Mouse (Mus musculus) kidney, embryonic 15.5 days (tissue): ENCODE data around the gene Lmtk2. TPM values are rescaled to one million over a fixed set of nuclear protein-coding genes. Genes with fewer than 3 reads are reported as not detected.

Source experiments
- ATAC-seq: fragments of 200-750 bp; cut with Nextera tagmentation; replicated peaks from 2 replicates; pipeline ENCODE4 v1.8.0; 2017; ENCODE audit warnings: moderate TSS enrichment; ENCODE audit not compliant: low FRiP score
- H3K27ac ChIP-seq: fragments of 300-500 bp; sonication (generic); 2 replicates; pipeline ENCODE4 v1.5.1; 2015; ENCODE audit warnings: mild to moderate bottlenecking, inconsistent platforms
- H3K27me3 ChIP-seq: fragments of 300-500 bp; sonication (generic); 2 replicates; pipeline ENCODE4 v1.6.1; 2015; ENCODE audit warnings: inconsistent platforms
- H3K36me3 ChIP-seq: fragments of 300-500 bp; sonication (generic); 2 replicates; pipeline ENCODE4 v1.6.1; 2015; ENCODE audit warnings: inconsistent platforms
- H3K4me1 ChIP-seq: fragments of 300-500 bp; sonication (generic); 2 replicates; pipeline ENCODE4 v1.6.1; 2015; ENCODE audit warnings: inconsistent platforms
- H3K4me2 ChIP-seq: fragments of 300-500 bp; sonication (generic); 2 replicates; pipeline ENCODE4 v1.6.1; 2015; ENCODE audit warnings: moderate library complexity, mild to moderate bottlenecking, inconsistent platforms
- H3K4me3 ChIP-seq: fragments of 300-500 bp; sonication (generic); replicated peaks from 2 replicates; pipeline ENCODE4 v1.5.1; 2015; ENCODE audit warnings: mild to moderate bottlenecking, inconsistent platforms
- H3K9ac ChIP-seq: fragments of 300-500 bp; sonication (generic); 2 replicates; pipeline ENCODE4 v1.6.1; 2015; ENCODE audit warnings: mild to moderate bottlenecking, inconsistent platforms
- H3K9me3 ChIP-seq: fragments of 300-500 bp; sonication (generic); replicated peaks from 2 replicates; pipeline ENCODE4 v1.6.1; 2016; ENCODE audit warnings: inconsistent platforms
- WGBS: fragments of 180-500 bp; shearing (Covaris S2); methylation state at CpG from one replicate; pipeline ENCODE4 v1.1.7; 2015; ENCODE audit warnings: mixed read lengths; 5-methylcytosine and 5-hydroxymethylcytosine counted together
- polyA plus RNA-seq: library from polyadenylated mRNA; unstranded; fragments of >200 nt; fragmentation: Nextera tagmentation; extraction: Ambion mirVana; gene quantifications from 2 replicates; pipeline ENCODE4 v1.2.1, GENCODE M21; 2015

Lmtk2 gene
- polyA plus RNA-seq, 1 experiment from 2014 or later: 5.4 TPM

DNA sequence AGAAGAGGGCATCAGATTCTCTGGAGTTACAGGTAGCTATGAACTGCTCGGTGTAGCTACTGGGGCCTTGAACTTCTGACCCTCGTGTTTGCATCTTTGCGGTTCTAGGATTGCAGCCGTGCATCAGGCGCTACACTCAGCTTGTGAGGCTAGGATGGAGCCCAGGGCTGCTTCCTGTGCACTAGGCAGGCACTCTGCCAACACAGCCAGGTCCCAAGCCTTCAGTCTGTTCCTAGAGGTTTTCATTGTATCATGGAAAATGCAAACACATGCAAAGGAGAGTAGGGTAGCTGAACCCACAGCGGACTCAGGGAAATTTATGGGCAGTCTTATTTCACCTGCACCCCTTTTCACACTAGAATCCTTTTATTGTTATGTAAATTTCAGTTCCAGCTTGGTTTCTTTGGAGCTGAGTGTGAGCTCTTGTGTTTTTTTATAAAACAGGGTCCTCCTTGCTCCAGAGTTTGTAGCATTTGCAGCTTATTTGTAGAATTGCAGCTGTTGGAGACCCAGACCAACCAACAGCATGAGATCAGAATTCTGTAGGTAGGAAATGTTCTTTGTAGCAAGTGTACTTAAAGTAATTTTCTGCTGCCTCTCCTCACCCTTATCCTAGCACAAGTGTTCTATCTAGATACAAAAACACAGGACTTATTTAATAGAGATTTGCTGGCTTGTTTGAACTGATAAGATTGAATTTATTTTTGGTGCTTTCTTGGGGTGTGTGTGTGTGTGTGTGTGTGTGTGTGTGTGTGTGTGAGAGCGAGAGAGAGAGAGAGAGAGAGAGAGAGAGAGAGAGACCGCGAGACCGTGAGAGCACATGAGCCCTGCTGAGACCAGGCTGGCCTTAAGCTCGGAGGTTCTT is 12.6 kb downstream of the Lmtk2 start:
- WGBS: 70% methylated on average over 8 of the region's 11 CpGs
- H3K36me3 ChIP-seq: no peaks in the 10 kb centered on the region
- H3K9ac ChIP-seq: no peak overlapping the region
- H3K4me2 ChIP-seq: no peak overlapping the region
- H3K9me3 ChIP-seq: no peaks in the 10 kb centered on the region
- no peak overlapping the region for H3K27ac ChIP-seq
- ATAC-seq: no peak; the same call in 1 of the 2 replicates
- no peaks in the 10 kb centered on the region for H3K27me3 ChIP-seq
- no peak overlapping the region for H3K4me3 ChIP-seq
- peaks cover 5% of the 10 kb centered on the region; the same call in 1 of the 2 replicates for H3K4me1 ChIP-seq

DNA sequence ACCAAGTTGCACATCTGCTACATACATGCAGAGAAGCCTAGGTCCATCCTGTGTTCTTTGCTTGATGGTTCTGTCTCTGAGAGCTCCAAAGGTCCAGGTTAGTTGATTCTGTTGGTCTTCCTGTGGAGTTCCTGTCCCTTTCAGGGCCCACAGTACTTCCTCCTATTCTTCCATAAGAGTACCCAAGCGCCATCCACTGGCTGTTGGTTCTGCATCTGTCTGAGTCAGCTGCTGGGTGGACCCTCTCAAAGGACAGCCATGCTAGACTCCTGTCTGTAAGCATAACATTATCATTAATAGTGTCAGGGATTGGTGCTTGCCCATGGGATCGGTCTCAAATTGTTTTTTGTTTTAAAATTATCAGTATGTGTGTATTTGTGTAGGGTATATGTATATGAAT is 13.8 kb downstream of the Lmtk2 start:
- 75% methylated on average over 2 of the region's 2 CpGs for WGBS
- no peaks in the 10 kb centered on the region for H3K36me3 ChIP-seq

DNA sequence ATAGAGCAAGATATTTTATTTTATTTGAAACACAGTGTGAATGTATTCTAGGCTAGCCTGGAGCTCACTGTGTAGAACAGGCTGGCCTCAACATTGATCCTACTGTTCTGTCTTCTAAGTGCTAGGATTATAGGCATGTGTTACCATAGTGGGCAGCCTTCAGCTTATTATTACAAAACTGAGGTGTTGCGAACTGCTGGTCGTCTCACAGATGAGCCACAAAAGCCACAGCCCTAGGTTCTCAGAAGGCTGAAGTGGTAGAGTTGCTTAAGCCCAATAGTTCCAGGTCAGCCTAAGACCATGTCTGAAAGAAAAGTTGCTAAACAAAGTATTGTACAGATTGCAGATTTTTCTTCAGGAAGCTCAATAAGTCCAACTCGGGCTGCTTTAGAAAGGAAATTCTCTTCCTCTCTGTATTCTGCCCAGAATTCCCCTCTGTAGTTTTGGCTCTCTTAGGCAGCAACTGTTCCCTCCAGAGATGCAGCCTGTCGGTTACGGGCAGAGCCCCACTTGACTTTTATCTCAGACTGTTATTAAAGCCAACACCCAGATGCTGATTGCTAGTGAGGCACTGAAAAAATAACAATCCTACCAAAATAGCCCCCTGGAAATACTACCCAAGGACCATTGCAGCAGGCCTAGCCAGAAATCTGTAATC is 14.9 kb downstream of the Lmtk2 start:
- H3K9ac ChIP-seq: no peak overlapping the region
- 66% methylated on average over 5 of the region's 5 CpGs for WGBS
- no peaks in the 10 kb centered on the region for H3K27me3 ChIP-seq
- H3K27ac ChIP-seq: no peak overlapping the region
- H3K4me2 ChIP-seq: no peak overlapping the region
- no peaks in the 10 kb centered on the region for H3K36me3 ChIP-seq
- H3K4me1 ChIP-seq: peaks cover 5% of the 10 kb centered on the region; the same call in 1 of the 2 replicates
- no peak for ATAC-seq
- no peak overlapping the region for H3K4me3 ChIP-seq
- H3K9me3 ChIP-seq: no peaks in the 10 kb centered on the region

More for the DNA sequence above, 13.8 kb downstream of the Lmtk2 start:
- no peak overlapping the region for H3K9ac ChIP-seq
- H3K4me3 ChIP-seq: no peak overlapping the region
- no peak for ATAC-seq
- no peaks in the 10 kb centered on the region for H3K27me3 ChIP-seq
- H3K4me1 ChIP-seq: peaks cover 5% of the 10 kb centered on the region; the same call in 1 of the 2 replicates
- no peaks in the 10 kb centered on the region for H3K9me3 ChIP-seq
- 0 out of 2 replicates have a peak overlapping the region, but pooled peaks have one; percentile 2 for H3K27ac ChIP-seq
- no peak overlapping the region for H3K4me2 ChIP-seq

DNA sequence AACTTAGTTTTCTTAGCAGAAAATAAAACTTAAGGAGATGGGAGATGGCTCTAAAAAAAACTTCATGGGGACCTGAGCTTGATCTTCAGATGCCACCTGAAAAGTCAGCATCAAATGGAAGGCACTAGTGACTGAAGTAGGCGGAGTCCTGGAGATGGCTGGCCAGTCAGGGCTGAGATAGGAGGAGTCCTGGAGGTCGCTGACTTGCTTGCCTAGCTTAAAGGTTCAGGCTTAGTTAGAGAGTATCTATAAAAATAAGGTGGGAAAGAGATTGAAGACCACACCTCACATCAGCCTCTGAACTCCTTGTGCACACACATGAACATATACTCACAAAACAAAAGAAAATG is 15.4 kb downstream of the Lmtk2 start:
- no peak overlapping the region for H3K9ac ChIP-seq
- 74% methylated on average over 2 of the region's 2 CpGs for WGBS
- no peaks in the 10 kb centered on the region for H3K27me3 ChIP-seq
- no peak overlapping the region for H3K4me2 ChIP-seq
- no peak overlapping the region for H3K4me3 ChIP-seq
- H3K27ac ChIP-seq: no peak overlapping the region
- H3K4me1 ChIP-seq: peaks cover 5% of the 10 kb centered on the region; the same call in 1 of the 2 replicates
- H3K9me3 ChIP-seq: no peaks in the 10 kb centered on the region
- ATAC-seq: no peak
- H3K36me3 ChIP-seq: no peaks in the 10 kb centered on the region

DNA sequence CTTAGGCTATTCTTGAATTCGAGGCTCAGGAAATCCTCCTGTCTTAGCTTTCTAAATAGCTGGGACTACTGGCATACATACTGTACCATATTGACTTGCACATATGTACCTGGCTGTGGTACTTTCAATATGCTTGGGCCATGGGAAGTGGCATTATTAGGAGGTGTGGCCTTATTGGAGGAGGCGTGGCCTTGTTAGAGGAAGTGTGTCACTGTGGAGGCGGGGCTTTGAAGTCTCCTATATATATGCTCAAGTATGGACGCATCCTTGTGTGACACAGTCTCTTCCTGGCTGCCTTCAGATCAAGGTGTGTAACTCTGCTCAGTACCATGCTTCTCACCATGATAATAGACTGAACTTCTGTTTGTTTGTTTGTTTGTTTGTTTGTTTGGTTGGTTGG is 18.0 kb downstream of the Lmtk2 start:
- no peaks in the 10 kb centered on the region for H3K9me3 ChIP-seq
- no peaks in the 10 kb centered on the region for H3K27me3 ChIP-seq
- H3K36me3 ChIP-seq: no peaks in the 10 kb centered on the region
- H3K4me3 ChIP-seq: no peak overlapping the region
- no peak for ATAC-seq
- no peak overlapping the region for H3K4me2 ChIP-seq
- H3K27ac ChIP-seq: no peak overlapping the region
- no peak overlapping the region for H3K9ac ChIP-seq
- H3K4me1 ChIP-seq: peaks cover 5% of the 10 kb centered on the region; the same call in 1 of the 2 replicates
- WGBS: 96% methylated on average over 4 of the region's 4 CpGs

DNA sequence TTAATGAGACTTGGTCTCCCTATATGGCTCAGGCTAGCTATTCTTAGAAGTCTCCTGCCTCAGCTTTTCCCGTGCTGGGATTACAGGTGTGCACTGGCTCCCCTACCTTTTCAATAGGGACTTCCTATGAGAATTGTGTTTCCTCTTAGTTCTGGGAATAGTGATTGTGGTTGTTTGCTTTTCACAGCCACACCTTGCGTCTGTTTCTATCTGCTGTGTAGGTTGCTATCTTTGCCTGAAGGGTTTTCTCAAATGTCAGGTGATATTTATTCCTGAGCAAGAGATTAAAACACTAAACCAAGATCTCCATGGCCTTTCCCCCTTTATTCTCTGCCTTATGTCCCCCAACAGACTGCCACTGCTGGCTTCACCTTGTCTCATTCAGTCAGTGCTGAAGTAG is 19.1 kb downstream of the Lmtk2 start:
- Histone ChIP-seq H3K9me3 (no peaks in the 10 kb centered on the region), H3K4me3 (no peak overlapping the region), H3K27ac (no peak overlapping the region), H3K4me2 (no peak overlapping the region), H3K9ac (no peak overlapping the region), H3K4me1 (peaks cover 3% of the 10 kb centered on the region; the same call in 1 of the 2 replicates), H3K27me3 (no peaks in the 10 kb centered on the region), H3K36me3 (no peaks in the 10 kb centered on the region)
- ATAC-seq: no peak
- 86% methylated on average over 2 of the region's 2 CpGs for WGBS

DNA sequence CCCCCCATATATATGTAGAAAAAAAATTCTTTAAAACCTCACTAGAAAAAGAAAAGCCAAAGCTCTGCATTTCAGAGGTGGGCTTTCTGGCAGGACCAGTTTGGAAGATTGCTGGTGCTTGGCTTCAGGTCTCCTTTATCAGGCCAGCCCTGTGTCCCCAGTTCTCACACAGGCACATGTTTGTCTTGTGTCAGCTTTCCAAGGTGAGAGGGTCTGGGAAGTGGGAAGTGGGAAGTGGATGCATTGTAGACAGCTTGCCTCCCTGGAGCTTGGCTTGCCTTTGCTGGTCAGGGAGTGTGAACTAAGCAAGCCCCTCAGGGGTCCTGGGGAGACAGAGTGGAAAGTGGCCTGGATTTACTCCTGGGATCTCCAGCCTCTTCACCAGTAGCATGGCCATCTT is 21.3 kb downstream of the Lmtk2 start:
- H3K4me2 ChIP-seq: no peak overlapping the region
- no peak overlapping the region for H3K9ac ChIP-seq
- no peak for ATAC-seq
- no peaks in the 10 kb centered on the region for H3K36me3 ChIP-seq
- H3K4me3 ChIP-seq: no peak overlapping the region
- H3K27ac ChIP-seq: no peak overlapping the region
- H3K27me3 ChIP-seq: no peaks in the 10 kb centered on the region
- H3K9me3 ChIP-seq: no peaks in the 10 kb centered on the region
- peaks cover 3% of the 10 kb centered on the region; the same call in 1 of the 2 replicates for H3K4me1 ChIP-seq

DNA sequence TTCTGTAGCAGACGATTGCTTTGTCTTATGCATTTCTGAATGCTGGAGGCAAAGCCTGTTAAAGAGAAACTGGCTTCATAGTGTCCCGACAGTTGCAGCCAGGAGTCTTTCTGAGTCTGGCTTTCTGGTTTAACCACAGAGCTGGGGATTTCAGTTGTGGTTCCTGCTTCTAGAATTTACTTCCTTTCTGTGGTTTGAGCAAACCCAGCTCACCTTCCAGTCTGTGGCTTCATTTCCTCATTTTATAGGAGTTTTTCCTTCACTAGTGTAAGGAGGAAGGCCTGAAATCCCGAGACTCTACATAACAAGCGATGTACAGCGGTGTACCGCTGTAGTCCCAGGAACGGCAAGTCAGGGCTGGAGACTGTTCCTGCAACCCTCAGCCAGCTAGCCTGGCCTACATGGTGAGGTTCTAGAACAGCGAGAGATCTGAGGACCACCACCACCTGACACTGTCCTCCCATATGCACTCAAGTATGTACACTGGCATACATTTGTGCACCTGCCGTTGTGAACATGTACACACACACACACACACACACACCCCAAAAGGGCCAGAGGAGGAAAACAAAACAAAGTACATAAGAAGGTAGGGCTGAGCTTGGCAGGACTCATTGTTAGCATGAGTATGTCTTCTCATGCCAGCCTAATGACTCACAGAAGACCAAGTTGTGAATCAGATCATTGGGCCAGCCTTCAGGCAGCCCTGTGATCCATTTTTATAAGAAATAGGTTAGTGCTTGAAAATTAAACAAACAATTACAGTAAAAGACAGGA is 25.9 kb downstream of the Lmtk2 start:
- Histone ChIP-seq H3K9ac (no peak overlapping the region), H3K9me3 (no peaks in the 10 kb centered on the region), H3K27ac (no peak overlapping the region), H3K27me3 (no peaks in the 10 kb centered on the region), H3K4me2 (no peak overlapping the region), H3K4me3 (no peak overlapping the region), H3K4me1 (no peaks in the 10 kb centered on the region), H3K36me3 (peaks cover 17% of the 10 kb centered on the region)
- ATAC-seq: no peak
- 87% methylated on average over 9 of the region's 9 CpGs for WGBS

DNA sequence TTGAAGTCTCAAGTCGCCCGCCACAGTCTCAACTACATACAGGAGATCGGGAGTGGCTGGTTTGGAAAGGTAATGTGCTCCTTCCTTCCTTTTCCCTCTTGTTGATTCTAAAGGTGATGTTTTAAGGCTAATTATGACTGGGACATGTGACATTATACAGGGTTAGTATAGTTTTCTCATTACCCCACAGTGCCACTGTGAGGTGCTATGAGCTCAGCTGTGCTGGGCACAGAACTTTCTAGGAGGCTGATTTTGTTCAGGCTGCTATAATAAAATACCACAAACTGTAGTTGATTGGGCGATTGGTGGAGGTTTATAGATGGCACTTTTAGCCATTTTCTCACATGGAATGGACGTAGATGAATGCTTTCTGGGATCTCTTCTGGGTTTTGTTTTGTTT is 43.3 kb downstream of the Lmtk2 start:
- H3K9ac ChIP-seq: no peak overlapping the region
- H3K4me3 ChIP-seq: no peak overlapping the region
- H3K9me3 ChIP-seq: no peaks in the 10 kb centered on the region
- 94% methylated on average over 5 of the region's 5 CpGs for WGBS
- no peaks in the 10 kb centered on the region for H3K27me3 ChIP-seq
- H3K4me1 ChIP-seq: no peaks in the 10 kb centered on the region
- H3K36me3 ChIP-seq: peaks cover 49% of the 10 kb centered on the region
- H3K27ac ChIP-seq: no peak overlapping the region
- H3K4me2 ChIP-seq: no peak overlapping the region
- ATAC-seq: no peak

DNA sequence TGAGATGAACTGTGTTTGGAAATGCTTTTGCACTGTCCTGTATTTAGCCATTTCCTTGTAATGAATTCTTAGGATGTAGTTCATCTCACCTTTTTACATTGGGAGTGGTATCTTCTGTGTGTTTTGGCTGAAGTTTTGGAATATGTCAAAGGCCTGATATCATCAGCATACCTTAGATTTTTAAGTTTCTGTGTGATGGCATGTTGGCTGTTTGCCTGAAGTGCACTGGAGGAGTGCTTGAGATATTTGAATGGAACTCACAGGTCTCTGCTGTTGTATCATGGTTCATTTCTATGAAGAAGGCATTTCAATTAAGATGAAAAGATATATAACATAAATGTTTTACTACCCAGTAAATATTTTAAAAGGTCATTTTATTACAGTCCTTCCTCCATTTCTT is 46.7 kb downstream of the Lmtk2 start:
- H3K27me3 ChIP-seq: no peaks in the 10 kb centered on the region
- H3K4me1 ChIP-seq: no peaks in the 10 kb centered on the region
- H3K9ac ChIP-seq: no peak overlapping the region
- ATAC-seq: no peak
- no peak overlapping the region for H3K27ac ChIP-seq
- no peak overlapping the region for H3K4me3 ChIP-seq
- no peak overlapping the region for H3K4me2 ChIP-seq
- H3K9me3 ChIP-seq: no peaks in the 10 kb centered on the region
- H3K36me3 ChIP-seq: peaks cover 60% of the 10 kb centered on the region

DNA sequence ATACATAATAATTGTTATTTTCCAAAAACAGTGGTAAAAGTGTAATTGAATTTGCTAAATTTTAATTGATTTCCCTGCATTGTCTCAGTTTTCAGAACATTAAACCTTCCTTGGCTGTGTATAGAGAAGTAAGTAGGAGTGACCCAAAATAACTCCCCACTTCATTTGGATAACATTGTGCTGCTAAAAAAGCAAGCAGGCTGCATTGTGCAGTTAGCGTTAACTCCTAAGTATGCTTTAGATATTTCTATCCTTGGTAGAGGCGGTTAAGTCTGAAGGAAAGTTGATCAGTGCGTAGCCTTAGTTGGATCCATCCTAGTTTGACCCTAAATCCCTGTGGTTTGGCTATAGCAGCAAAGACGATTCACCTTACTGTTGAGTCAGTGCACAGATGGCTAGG is 49.3 kb downstream of the Lmtk2 start:
- H3K4me3 ChIP-seq: no peak overlapping the region

DNA sequence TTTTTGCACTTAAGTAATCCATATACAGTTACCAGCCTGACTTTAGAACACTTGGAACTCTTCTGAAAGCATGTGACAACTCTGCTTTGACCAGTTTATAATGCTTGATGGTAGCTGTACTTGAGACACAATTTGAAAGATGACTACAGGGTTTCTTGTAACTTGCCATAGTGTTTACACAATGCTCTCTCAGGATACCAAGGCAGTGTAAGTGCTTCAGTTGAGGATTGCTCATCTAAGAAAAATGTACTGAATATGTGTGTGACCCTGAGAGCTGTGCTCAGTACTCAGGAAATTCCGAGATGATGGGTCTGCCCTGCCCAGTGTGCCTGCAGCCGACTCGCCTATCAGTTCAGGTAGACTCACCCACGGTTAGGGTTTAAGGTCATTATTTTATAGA is 51.0 kb downstream of the Lmtk2 start:
- WGBS: 85% methylated on average over 4 of the region's 4 CpGs
- Histone ChIP-seq H3K4me3 (no peak overlapping the region), H3K36me3 (peaks cover 50% of the 10 kb centered on the region), H3K27me3 (no peaks in the 10 kb centered on the region), H3K27ac (no peak overlapping the region), H3K4me1 (no peaks in the 10 kb centered on the region), H3K9ac (no peak overlapping the region), H3K9me3 (no peaks in the 10 kb centered on the region), H3K4me2 (no peak overlapping the region)
- no peak for ATAC-seq

More for the DNA sequence above, 49.3 kb downstream of the Lmtk2 start:
- Histone ChIP-seq H3K9ac (no peak overlapping the region), H3K27ac (no peak overlapping the region), H3K27me3 (no peaks in the 10 kb centered on the region), H3K36me3 (peaks cover 61% of the 10 kb centered on the region), H3K9me3 (no peaks in the 10 kb centered on the region), H3K4me1 (no peaks in the 10 kb centered on the region), H3K4me2 (no peak overlapping the region)
- WGBS: 95% methylated on average over 4 of the region's 4 CpGs
- ATAC-seq: no peak
